Mouse (Mus musculus) olfactory bulb, adult 2 months (tissue): ENCODE measurements around the gene Ifi209.
"Not testable (repeated sequence)": the region's sequence is repeated elsewhere in the genome, so short reads cannot be mapped to it uniquely, and the experiment has no call there.

Experiments
- CTCF ChIP-seq: fragments of 200-500 bp; IDR thresholded peaks from 2 replicates; pipeline ENCODE4 v1.5.1; 2012; ENCODE audit warnings: low read depth, mild to moderate bottlenecking, low read length, moderate library complexity; ENCODE audit not compliant: insufficient read depth
- POLR2A ChIP-seq: fragments of 200-500 bp; IDR thresholded peaks from 2 replicates; pipeline ENCODE4 v1.6.1; 2012; ENCODE audit warnings: mild to moderate bottlenecking, low read depth, low read length, moderate library complexity; ENCODE audit not compliant: insufficient read depth

GRCm38 (mm10) chr1:173589698-173590097 is 41.0 kb upstream of the Ifi209 start:
- not testable (repeated sequence) for TF ChIP-seq CTCF, POLR2A
